Mouse (Mus musculus) cerebellum, adult 2 months (tissue): ENCODE data around the gene Tmem56.

ENCODE experiments used
- CTCF ChIP-seq: fragments of 200-500 bp; IDR thresholded peaks from 2 replicates; pipeline ENCODE4 v1.5.1; 2011; ENCODE audit warnings: low read depth, mild to moderate bottlenecking, control low read depth, low read length, moderate library complexity, borderline replicate concordance; ENCODE audit not compliant: insufficient read depth
- POLR2A ChIP-seq: fragments of 200-500 bp; IDR thresholded peaks from 2 replicates; pipeline ENCODE4 v1.6.1; 2011; ENCODE audit warnings: low read length, control low read depth, borderline replicate concordance; ENCODE audit not compliant: insufficient read depth

GRCm38 (mm10) chr3:121224763-121225162 lies 58.1 kb downstream of the Tmem56 start:
- TF ChIP-seq CTCF (no peak), POLR2A (no peak)
